ENCODE assay signal across 11 mouse cellular contexts in the genomic region with DNA sequence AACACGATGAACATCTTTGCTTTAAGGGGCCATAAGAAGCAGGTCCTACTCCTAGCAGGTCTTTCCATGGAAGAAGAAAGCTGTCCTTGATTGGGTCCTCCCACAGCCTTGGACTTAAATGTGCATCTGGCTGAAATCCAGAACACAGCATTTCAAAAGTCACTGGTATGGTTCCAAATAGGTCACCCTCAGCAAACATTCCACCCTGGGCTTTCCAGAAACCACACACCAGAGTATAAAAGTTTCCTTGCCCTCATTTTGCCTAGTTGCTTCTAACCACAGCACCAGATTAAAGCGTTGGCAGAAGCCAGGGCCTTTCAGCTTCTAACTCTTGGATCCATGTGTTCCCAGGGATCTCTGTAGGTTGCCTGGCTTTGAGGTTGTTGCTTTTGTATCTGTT. TPM values are rescaled to one million over a fixed set of nuclear protein-coding genes. Genes with fewer than 3 reads are reported as not detected.
DNase-seq lines count a peak whose midpoint lies in the region.
"Had no signal": no experiment of that assay in that cellular context is flagged by ENCODE, and none has a peak within 500 bp of the region (broad histone marks: within the 10 kb centered on the region; RNA-seq: fewer than 3 reads in every experiment).

No protein-coding gene starts in this region.

- peak; percentile 88 for DNase-seq in heart, adult 11 months
- no peak for DNase-seq in heart, embryonic 10.5 days (ENCODE audit: low spot score)
- peak; percentile 13 for DNase-seq in urinary bladder, postnatal 14 days (ENCODE audit: low spot score)
- no peak for DNase-seq in urinary bladder, postnatal 4 days (ENCODE audit: low spot score in 2 of 2)
- peak; percentile 18 to 53 for DNase-seq in kidney, postnatal 36 days
- DNase-seq in layer of hippocampus, postnatal 25 days (ENCODE audit: extremely low spot score in 1 of 2, low spot score in 1 of 2), result no peak
- no peak for DNase-seq in right cerebral cortex, postnatal 14 days
- no peak for DNase-seq in urinary bladder, postnatal 25 days (ENCODE audit: low spot score)
- DNase-seq: gastrocnemius, postnatal 25 days had no signal

- no peaks in the 10 kb centered on the region for H3K36me3 ChIP-seq in heart, embryonic 10.5 days
- H3K36me3 ChIP-seq: neural tube, embryonic 12.5 days had no signal

- WGBS in heart, embryonic 10.5 days, result 80% methylated on average over 2 of the region's 2 CpGs

- no peak overlapping the region for H3K4me3 ChIP-seq in heart, embryonic 10.5 days
- H3K4me3 ChIP-seq: neural tube, embryonic 12.5 days had no signal

- no peaks in the 10 kb centered on the region for H3K27me3 ChIP-seq in heart, embryonic 10.5 days (ENCODE audit: insufficient read depth, poor library complexity, severe bottlenecking)
- H3K27me3 ChIP-seq: neural tube, embryonic 12.5 days had no signal

- H3K9me3 ChIP-seq in heart, embryonic 10.5 days, result no peaks in the 10 kb centered on the region
- H3K9me3 ChIP-seq: neural tube, embryonic 12.5 days had no signal

- no peaks in the 10 kb centered on the region for H3K4me1 ChIP-seq in heart, embryonic 10.5 days
- H3K4me1 ChIP-seq: neural tube, embryonic 12.5 days had no signal

- no peak overlapping the region for H3K27ac ChIP-seq in heart, embryonic 10.5 days
- H3K27ac ChIP-seq: macrophage; neural tube, embryonic 12.5 days had no signal

RNA-seq across cellular contexts. Expression of a gene that starts 49.7 kb away (rescaled TPM):
- 325 and 422 TPM in 2 replicates for polyA plus RNA-seq in heart, embryonic 10.5 days (2016; fragmentation: Nextera tagmentation; extraction: Ambion mirVana)
- total RNA-seq in layer of hippocampus, postnatal 25 days (2021), result 100 to 1,000 TPM; 535 to 544 TPM

Comparison
In these comparisons a context has a peak if more than half of its experiments do, and no peak if none do; other contexts are left out.
1. DNase-seq: peak in heart, adult 11 months (single experiment), urinary bladder, postnatal 14 days (single experiment) and kidney, postnatal 36 days (2 of 2); none in heart, embryonic 10.5 days (single experiment), urinary bladder, postnatal 4 days (0 of 2), layer of hippocampus, postnatal 25 days (0 of 2), right cerebral cortex, postnatal 14 days (single experiment) and urinary bladder, postnatal 25 days (single experiment).